Mouse (Mus musculus) erythroblast, embryonic 14.5 days (primary cell): ENCODE measurements at regions not wholly inside any gene's neighbourhood (a gene's known extent, or its start where the extent isn't known, plus 50 kb on each side); places are given as distances from the start of the nearest gene placed in this dataset.

Experiments
- H3K27me3 ChIP-seq: 2 replicates; pipeline ENCODE4 v1.6.1; 2012; ENCODE audit warnings: inconsistent platforms; ENCODE audit not compliant: control insufficient read depth
- H3K36me3 ChIP-seq: 2 replicates; pipeline ENCODE4 v1.6.1; 2012; ENCODE audit warnings: mild to moderate bottlenecking, inconsistent platforms; ENCODE audit not compliant: control insufficient read depth
- H3K4me1 ChIP-seq: 2 replicates; pipeline ENCODE4 v1.6.1; 2012; ENCODE audit warnings: inconsistent platforms; ENCODE audit not compliant: control insufficient read depth
- H3K4me3 ChIP-seq: replicated peaks from 2 replicates; pipeline ENCODE3; 2012; ENCODE audit warnings: moderate library complexity, mild to moderate bottlenecking, inconsistent platforms
- H3K9me3 ChIP-seq: 2 replicates; pipeline ENCODE4 v1.6.1; 2012; ENCODE audit warnings: low read length, inconsistent platforms, mixed read lengths; ENCODE audit not compliant: control insufficient read depth
- GATA1 ChIP-seq: IDR thresholded peaks from 2 replicates; pipeline ENCODE4 v1.6.1; 2012; ENCODE audit warnings: low read length, inconsistent platforms, mixed read lengths
- TAL1 ChIP-seq: IDR thresholded peaks from 3 replicates; pipeline ENCODE4 v1.6.1; 2012; ENCODE audit warnings: low read length, inconsistent platforms, mixed read lengths

- no peaks in the 10 kb centered on the region for H3K9me3 ChIP-seq
- no peak overlapping the region for H3K4me3 ChIP-seq
- no peak for TF ChIP-seq TAL1
- TF ChIP-seq GATA1 = no peak
- peaks cover 12% of the 10 kb centered on the region for H3K4me1 ChIP-seq
- no peaks in the 10 kb centered on the region for H3K36me3 ChIP-seq
- peaks cover 4% of the 10 kb centered on the region for H3K27me3 ChIP-seq
Measured at GRCm38 (mm10) chr4:55288456-55288855, 61.4 kb upstream of the Rad23b start.

GRCm38 (mm10) chr4:55292277-55292676 lies 57.6 kb upstream of the Rad23b start:
- TF ChIP-seq GATA1 (no peak), TAL1 (no peak)
- no peaks in the 10 kb centered on the region for H3K9me3 ChIP-seq
- H3K27me3 ChIP-seq = peaks cover 7% of the 10 kb centered on the region
- H3K36me3 ChIP-seq = no peaks in the 10 kb centered on the region
- H3K4me3 ChIP-seq = no peak overlapping the region
- peaks cover 20% of the 10 kb centered on the region for H3K4me1 ChIP-seq

- Histone ChIP-seq H3K4me3 (no peak overlapping the region), H3K4me1 (peaks cover 20% of the 10 kb centered on the region), H3K27me3 (peaks cover 7% of the 10 kb centered on the region), H3K9me3 (no peaks in the 10 kb centered on the region), H3K36me3 (no peaks in the 10 kb centered on the region)
- TF ChIP-seq TAL1 (no peak), GATA1 (no peak)
Measured at GRCm38 (mm10) chr4:55292701-55293100, 57.1 kb upstream of the Rad23b start.

DNA sequence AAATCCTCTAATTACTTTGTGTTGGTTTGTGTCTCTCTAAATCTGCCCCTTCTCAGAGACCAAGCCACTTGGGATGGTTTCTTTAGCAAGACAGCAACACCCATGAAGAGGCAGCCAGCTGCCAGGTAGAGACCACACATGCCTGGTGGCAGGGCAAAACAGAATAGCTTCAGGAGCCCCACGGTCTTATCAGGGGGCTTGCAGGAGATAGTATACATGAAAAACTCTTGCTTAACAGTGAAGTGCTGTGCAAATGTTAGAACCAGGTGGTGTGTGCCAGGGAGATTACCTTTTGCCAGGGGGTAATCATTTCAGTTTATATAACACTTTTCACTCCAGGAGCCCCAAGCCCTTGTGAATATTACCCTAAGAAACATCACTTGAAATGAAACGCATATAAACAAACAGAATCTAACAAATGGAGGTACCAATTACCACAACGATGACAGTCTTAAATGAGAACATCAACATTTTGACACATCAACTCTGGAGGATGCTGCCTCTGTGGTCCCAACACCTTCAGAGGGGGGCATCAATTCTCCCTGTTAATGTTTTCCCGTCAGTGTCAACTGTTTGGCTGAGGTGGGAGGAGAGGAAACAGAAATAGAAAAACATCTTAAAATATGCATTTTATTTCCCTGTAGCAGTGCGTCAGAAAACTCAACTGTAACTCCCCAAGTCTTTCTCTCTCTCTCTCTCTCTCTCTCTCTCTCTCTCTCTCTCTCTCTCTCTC lies 56.3 kb upstream of the Rad23b start:
- H3K27me3 ChIP-seq = peaks cover 7% of the 10 kb centered on the region
- H3K9me3 ChIP-seq = no peaks in the 10 kb centered on the region
- H3K4me3 ChIP-seq = peak overlapping the region; percentile 10
- H3K4me1 ChIP-seq = peaks cover 20% of the 10 kb centered on the region
- no peaks in the 10 kb centered on the region for H3K36me3 ChIP-seq
- 0 out of 3 replicates have a peak, but pooled peaks have one; percentile 27 for TF ChIP-seq TAL1
- no peak for TF ChIP-seq GATA1

DNA sequence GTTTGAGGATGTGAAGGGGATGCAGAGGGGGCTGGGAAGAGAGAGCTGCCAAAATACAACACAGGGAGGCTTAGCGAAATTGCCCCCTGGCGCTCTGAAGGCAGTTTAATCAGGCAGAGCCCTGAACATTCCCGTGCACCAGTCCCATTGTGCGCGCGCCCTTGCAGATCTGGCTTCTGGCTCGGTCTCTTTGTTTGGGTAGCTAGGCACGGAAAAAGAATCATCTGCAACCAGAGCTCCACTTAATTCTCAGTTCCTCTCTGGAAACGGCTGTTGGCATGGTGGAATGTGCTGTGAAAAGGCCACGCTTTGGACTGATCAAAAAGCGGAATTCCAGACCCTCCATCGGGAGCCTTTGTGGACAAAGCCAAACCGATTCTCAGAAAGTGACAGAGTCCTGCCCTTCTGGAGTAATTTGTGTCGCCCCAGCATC lies 55.6 kb upstream of the Rad23b start:
- TF ChIP-seq GATA1 (no peak), TAL1 (no peak)
- Histone ChIP-seq H3K9me3 (no peaks in the 10 kb centered on the region), H3K4me1 (peaks cover 20% of the 10 kb centered on the region), H3K27me3 (peaks cover 7% of the 10 kb centered on the region), H3K4me3 (peak overlapping the region; percentile 41), H3K36me3 (no peaks in the 10 kb centered on the region)

DNA sequence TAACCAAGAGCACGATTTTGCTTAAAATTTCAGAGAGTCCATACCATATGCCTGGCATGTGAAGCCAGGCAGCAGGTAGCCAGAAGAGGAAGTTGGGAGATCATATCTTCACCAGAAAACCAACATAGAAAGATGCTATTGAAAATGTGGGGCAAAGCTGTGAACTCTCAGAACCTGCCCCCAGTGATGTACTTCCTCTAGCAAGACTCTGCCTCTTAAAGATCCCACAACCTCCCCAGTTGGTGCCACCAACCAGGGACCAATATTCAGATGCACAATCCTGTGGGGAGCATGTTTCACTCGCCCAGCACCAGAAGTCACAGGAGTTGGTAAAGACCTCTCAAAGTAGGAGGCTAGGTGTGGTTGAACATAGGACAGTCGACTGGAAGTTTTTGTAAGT lies 52.0 kb upstream of the Rad23b start:
- no peak overlapping the region for H3K4me3 ChIP-seq
- TF ChIP-seq TAL1 (no peak), GATA1 (no peak)
- H3K27me3 ChIP-seq = 0 out of 2 replicates have a peak, but pooled peaks cover 3% of the 10 kb centered on the region
- H3K9me3 ChIP-seq = no peaks in the 10 kb centered on the region
- H3K36me3 ChIP-seq = no peaks in the 10 kb centered on the region
- peaks cover 15% of the 10 kb centered on the region for H3K4me1 ChIP-seq
